Mouse (Mus musculus): ENCODE data around the gene Tmprss6.

DNA sequence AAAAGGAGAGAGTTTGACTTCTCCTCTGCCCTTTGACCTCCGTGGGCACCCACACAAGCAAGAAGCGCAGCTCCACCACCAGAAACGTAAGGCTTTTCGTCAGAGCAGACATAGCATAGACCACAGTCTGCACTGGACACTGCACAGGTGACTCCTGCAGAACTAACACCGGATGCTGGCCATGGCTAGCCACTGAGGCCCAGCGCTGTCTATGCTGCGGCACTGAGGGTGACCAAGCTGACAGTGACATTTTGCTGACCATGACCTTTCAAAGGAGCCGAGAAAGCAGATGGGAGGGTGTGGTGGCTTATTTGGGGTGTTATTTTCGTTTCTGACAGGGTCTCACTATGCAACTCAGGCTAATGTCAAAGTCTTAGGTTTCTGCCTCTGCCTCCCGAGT is 11.2 kb downstream of the Tmprss6 start:
- TF ChIP-seq CTCF (IDR thresholded peaks at IDR 0.05; ENCODE audit: control insufficient read depth, insufficient read depth, low read length) (no peak), POLR2A (IDR thresholded peaks at IDR 0.05; ENCODE audit: borderline replicate concordance, control insufficient read depth, low read depth, low read length) (no peak)
